Mouse (Mus musculus): Measurements from ENCODE around the gene Purb.
"Not testable (repeated sequence)": the region's sequence is repeated elsewhere in the genome, so short reads cannot be mapped to it uniquely, and the experiment has no call there.

Purb gene

GRCm38 (mm10) chr11:6444077-6444853 lies 31.5 kb downstream of the Purb start, which contains the start of gene H2afv:
Gene H2afv, minus strand, starts transcription at chr11:6444443.
- DNase-seq (ENCODE audit: low spot score in 2 of 2) = peak; percentile 98 to 99

GRCm38 (mm10) chr11:6443727-6444076 lies 32.0 kb downstream of the Purb start:
- no peak for DNase-seq (ENCODE audit: low spot score in 2 of 2)

- no peak for DNase-seq (ENCODE audit: low spot score in 2 of 2)
Measured at GRCm38 (mm10) chr11:6443102-6443501, 32.6 kb downstream of the Purb start.

GRCm38 (mm10) chr11:6442566-6442965 lies 33.2 kb downstream of the Purb start:
- DNase-seq (ENCODE audit: low spot score in 2 of 2) = no peak

GRCm38 (mm10) chr11:6440171-6440570 lies 35.5 kb downstream of the Purb start:
- no peak for DNase-seq (ENCODE audit: low spot score in 2 of 2)

- DNase-seq (ENCODE audit: low spot score in 2 of 2) = no peak
Measured at GRCm38 (mm10) chr11:6437667-6438066, 38.0 kb downstream of the Purb start.

- peak in 1 of 2 experiments; percentile 20 for DNase-seq (ENCODE audit: low spot score in 2 of 2)
Measured at GRCm38 (mm10) chr11:6436442-6436841, 39.3 kb downstream of the Purb start.

- DNase-seq (ENCODE audit: low spot score in 2 of 2) = no peak
Measured at GRCm38 (mm10) chr11:6430186-6430585, 45.5 kb downstream of the Purb start.

- DNase-seq (ENCODE audit: low spot score in 2 of 2) = no peak
Measured at GRCm38 (mm10) chr11:6420722-6421350, 54.9 kb downstream of the Purb start.

GRCm38 (mm10) chr11:6420283-6420703 lies 55.4 kb downstream of the Purb start:
- DNase-seq (ENCODE audit: low spot score in 2 of 2) = no peak

GRCm38 (mm10) chr11:6419156-6419555 lies 56.6 kb downstream of the Purb start:
- DNase-seq (ENCODE audit: low spot score in 2 of 2) = not testable (repeated sequence)

GRCm38 (mm10) chr11:6418751-6419150 lies 57.0 kb downstream of the Purb start:
- no peak for DNase-seq (ENCODE audit: low spot score in 2 of 2)

Measured in urinary bladder, adult 18-20 months (tissue).